Mouse (Mus musculus) midbrain, embryonic 13.5 days (tissue): ENCODE measurements around the gene Tmem248. TPM values are rescaled to one million over a fixed set of nuclear protein-coding genes. Genes with fewer than 3 reads are reported as not detected.

Experiments
- polyA plus RNA-seq: library from polyadenylated mRNA; unstranded; fragments of >200 nt; fragmentation: Nextera tagmentation; extraction: Ambion mirVana; gene quantifications from 2 replicates; pipeline ENCODE4 v1.2.1, GENCODE M21; 2015

The Tmem248 gene
- polyA plus RNA-seq, 1 experiment from 2014 or later = 24.0 TPM

Other genes with a start within 250 kb of the Tmem248 start
- gene Gusb, start 214.0 kb upstream of the Tmem248 start, polyA plus RNA-seq = 21.7 and 23.3 TPM in 2 replicates
- gene Asl, start 187.8 kb upstream of the Tmem248 start, polyA plus RNA-seq = 30.4 and 33.4 TPM in 2 replicates
- 79.3 and 82.2 TPM in 2 replicates for gene Crcp, start 187.8 kb upstream of the Tmem248 start, polyA plus RNA-seq
- gene Tpst1, start 143.8 kb upstream of the Tmem248 start, polyA plus RNA-seq = 47.4 and 51.0 TPM in 2 replicates
- 11.0 and 12.2 TPM in 2 replicates for gene Kctd7, start 72.2 kb upstream of the Tmem248 start, polyA plus RNA-seq
- gene Rabgef1, start 45.3 kb upstream of the Tmem248 start, polyA plus RNA-seq = 39.7 and 40.3 TPM in 2 replicates
- 61.2 and 63.6 TPM in 2 replicates for gene Sbds, start 38.4 kb downstream of the Tmem248 start, polyA plus RNA-seq
- gene Tyw1, start 38.5 kb downstream of the Tmem248 start, polyA plus RNA-seq = 24.8 and 25.4 TPM in 2 replicates
- gene Caln1, start 152.4 kb downstream of the Tmem248 start, polyA plus RNA-seq = 4.2 and 4.6 TPM in 2 replicates
- gene A330070K13Rik, start 167.6 kb downstream of the Tmem248 start, polyA plus RNA-seq = not detected in 2 replicates